Mouse (Mus musculus) 3134 (cell line): ENCODE results near the gene Prss37.

ENCODE experiments used
- DNase-seq: peaks from one replicate; pipeline ENCODE4 v3.0.0-alpha.2; 2011; ENCODE audit warnings: low spot score; ENCODE audit not compliant: insufficient read length; ENCODE audit errors: extremely low read depth

Prss37 gene

GRCm38 (mm10) chr6:40519408-40519807 is at the start of gene Prss37:
TSS of gene Prss37 (minus strand) at chr6:40519508.
- DNase-seq, result no peak

- DNase-seq, result no peak
These were observed 35.6 kb upstream of the Prss37 start, which contains the start of gene Olfr461 for GRCm38 (mm10) chr6:40554950-40555349. TSS of gene Olfr461 (minus strand) at chr6:40555050.

- no peak for DNase-seq
These were observed 25.4 kb upstream of the Prss37 start for GRCm38 (mm10) chr6:40544690-40545089.

GRCm38 (mm10) chr6:40493229-40493628 is 26.1 kb downstream of the Prss37 start, which contains the start of gene Tas2r108:
TSS of gene Tas2r108 (plus strand) at chr6:40493529.
- DNase-seq, result no peak

- DNase-seq, result no peak
These were observed 28.4 kb downstream of the Prss37 start, which contains the start of gene Tas2r137 for GRCm38 (mm10) chr6:40490933-40491332. TSS of gene Tas2r137 (plus strand) at chr6:40491233.

GRCm38 (mm10) chr6:40482318-40482717 is 37.0 kb downstream of the Prss37 start:
- no peak for DNase-seq

GRCm38 (mm10) chr6:40479705-40480104 is 39.6 kb downstream of the Prss37 start:
- no peak for DNase-seq

- DNase-seq, result no peak
These were observed 43.2 kb downstream of the Prss37 start for GRCm38 (mm10) chr6:40476132-40476531.

GRCm38 (mm10) chr6:40471720-40472010 is 47.6 kb downstream of the Prss37 start:
- DNase-seq, result peak; percentile 1

GRCm38 (mm10) chr6:40470916-40471719 is 48.2 kb downstream of the Prss37 start, which contains the start of gene Ssbp1:
TSS of gene Ssbp1 (plus strand) at chr6:40471352.
- peak; percentile 87 for DNase-seq

GRCm38 (mm10) chr6:40465710-40466109 is 53.6 kb downstream of the Prss37 start:
- DNase-seq, result no peak
